Mouse (Mus musculus) c-Kit-positive CD71-negative TER-119-negative erythroid progenitor cells, embryonic 14.5 days (primary cell): ENCODE measurements around the gene Nckap1l.
"Not testable (repeated sequence)": the region's sequence is repeated elsewhere in the genome, so short reads cannot be mapped to it uniquely, and the experiment has no call there.

ENCODE experiments used
- DNase-seq: peaks from one replicate; pipeline ENCODE4 v3.0.0-alpha.2; 2013; ENCODE audit warnings: low read depth

Gene Nckap1l

DNA sequence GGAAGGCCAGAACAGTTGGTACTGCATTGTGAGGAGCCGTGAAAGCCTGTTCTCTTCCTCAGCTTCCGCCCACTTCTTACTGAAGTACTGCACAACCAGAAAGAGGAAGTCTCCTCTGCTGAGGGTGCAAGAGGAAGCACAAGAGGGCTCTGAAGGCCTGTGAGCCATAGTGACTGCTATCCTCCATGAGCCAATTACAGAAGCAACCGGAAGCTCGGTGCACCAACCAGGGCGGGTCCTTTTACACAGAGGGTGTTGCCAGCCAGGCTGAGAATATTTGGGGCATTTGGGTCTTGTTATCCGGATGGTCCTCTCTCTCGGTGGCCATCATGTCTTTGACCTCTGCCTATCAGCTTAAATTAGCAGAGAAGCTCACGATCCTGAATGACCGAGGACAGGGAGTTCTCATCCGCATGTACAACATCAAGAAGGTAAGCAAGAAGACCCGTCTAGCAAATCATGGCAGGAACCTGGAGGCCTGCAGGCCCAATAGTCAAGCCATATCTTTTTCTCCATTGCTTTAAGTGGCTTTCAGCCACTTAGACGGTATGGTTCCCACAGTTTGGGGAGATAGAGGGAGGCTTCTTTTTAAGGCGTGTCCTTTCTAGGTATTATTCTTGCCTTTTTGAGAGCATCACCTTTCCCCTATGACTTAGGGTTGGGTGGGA is at the start of gene Nckap1l:
Gene Nckap1l, plus strand, starts transcription at position 244 of the 668 bp plus-strand sequence.
- peak; percentile 83 for DNase-seq

- DNase-seq: not testable (repeated sequence)
Observed at GRCm38 (mm10) chr15:103405586-103405985, 48.0 kb upstream of the Nckap1l start.

DNA sequence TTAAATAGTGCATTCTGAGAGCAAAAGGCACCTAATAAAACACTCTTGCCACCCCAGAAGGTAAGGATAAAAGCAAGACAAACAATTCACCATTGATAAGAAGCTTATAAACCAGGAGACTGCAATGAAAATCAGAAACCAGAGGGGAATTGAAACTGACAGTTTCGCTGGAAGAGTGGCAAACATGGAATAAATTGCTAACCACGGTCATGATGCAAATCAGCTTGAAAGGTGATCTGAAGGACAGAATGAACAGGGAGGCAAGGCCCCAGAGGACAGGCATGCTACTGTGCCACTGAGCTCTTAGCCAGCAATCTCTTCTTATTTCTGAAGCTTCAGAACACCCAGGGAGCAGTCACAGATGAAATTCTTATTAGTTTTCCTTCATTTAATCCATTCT is 26.6 kb upstream of the Nckap1l start:
- no peak for DNase-seq

GRCm38 (mm10) chr15:103430241-103430640 is 23.4 kb upstream of the Nckap1l start, which contains the start of gene Gtsf1:
Gene Gtsf1 (minus strand): TSS chr15:103430470.
- no peak for DNase-seq

DNA sequence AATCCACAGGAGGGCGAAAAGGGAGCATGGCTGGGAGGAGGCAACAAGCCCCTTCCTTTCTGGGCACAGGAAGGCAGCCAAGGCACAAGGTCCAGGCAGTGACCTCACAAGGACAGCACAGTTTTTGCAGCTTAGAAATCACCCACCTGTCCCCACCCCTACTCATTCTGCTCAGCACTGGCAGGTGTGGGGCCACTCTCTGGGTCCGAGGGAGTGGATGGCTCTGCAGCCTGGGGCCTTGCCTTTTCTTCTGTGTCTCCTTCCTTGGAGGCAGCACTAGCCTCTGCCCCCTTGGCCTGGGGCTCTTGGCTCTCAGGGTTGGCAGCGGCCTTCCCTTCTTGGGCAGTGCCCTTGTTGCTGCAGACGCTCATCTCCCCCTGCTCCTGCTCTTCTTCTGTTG is 7.6 kb upstream of the Nckap1l start:
- not testable (repeated sequence) for DNase-seq

GRCm38 (mm10) chr15:103448369-103448768 is 5.2 kb upstream of the Nckap1l start, which contains the start of gene Gtsf2:
Gene Gtsf2 (minus strand): TSS chr15:103448469.
- DNase-seq: no peak

- no peak for DNase-seq
Observed at GRCm38 (mm10) chr15:103454449-103454848, 855 bp downstream of the Nckap1l start.

DNA sequence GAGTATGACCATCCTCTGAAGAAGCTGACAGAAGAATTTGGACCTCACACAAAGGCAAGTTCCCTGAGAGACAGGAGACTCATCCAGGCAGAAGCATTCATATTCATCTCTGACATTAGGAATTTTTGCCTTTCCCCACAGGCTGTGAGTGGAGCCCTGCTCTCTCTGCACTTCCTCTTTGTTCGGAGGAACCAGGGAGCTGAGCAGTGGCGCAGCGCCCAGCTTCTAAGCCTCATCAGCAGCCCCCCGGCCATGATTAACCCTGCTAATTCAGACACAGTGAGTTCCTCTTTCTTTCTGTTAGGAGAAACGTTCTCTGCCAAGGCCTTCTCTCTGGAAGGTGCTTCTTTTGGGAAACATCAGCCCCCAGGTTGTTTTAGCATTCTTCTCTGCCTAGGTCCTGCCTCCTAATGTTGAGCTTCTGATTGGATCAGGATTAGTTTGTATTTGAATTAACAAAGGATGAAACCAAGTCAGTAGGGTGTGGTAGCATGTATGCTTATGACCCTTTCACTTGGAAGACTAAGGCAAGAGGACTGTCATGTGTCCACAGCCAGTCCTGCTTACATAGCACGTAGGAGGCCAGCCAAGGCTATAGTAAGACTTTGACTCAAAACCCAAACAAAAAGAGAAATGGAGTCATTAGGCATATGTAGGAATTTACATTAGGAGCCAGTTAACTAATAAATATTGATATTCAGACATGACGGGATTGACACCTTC is 9.1 kb downstream of the Nckap1l start:
- no peak for DNase-seq

GRCm38 (mm10) chr15:103471488-103472194 is 18.0 kb downstream of the Nckap1l start:
- DNase-seq: no peak

DNA sequence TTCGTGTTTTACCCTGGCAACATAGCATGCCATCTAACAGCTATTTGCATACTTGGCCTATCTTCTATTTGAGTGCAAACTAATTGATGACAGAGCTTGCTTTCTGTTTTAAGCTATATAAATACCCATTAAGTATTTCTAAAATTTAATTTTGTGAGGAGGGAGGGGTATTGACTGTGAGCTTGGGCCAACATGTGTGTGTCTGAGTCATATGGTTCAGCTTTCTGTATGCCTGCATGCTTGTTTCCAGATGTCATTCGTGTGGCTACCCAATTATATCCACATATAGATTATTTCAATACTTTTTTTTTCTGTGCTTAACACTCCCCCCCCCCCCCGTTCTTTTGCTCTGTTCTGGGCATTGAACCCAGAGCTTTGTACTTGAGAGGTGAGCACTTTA is 18.7 kb downstream of the Nckap1l start:
- no peak for DNase-seq

GRCm38 (mm10) chr15:103473182-103473581 is 19.6 kb downstream of the Nckap1l start:
- DNase-seq: no peak

DNA sequence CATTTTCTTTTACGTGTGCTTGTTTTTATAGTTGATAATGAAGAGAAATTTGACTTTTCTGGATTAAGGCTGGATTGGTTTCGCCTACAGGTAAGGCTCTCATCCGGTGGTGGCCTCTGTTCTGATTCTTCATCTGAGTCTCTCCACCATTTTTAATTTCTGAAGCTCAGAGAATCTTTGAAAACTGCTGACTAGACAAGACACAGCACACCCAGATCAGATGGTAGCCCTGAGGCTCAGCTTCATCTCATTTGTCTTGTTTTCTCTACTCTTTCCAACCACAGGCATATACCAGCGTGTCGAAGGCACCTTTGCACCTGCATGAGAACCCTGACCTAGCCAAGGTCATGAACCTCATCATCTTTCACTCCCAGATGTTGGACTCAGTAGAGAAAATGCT is 20.2 kb downstream of the Nckap1l start:
- no peak for DNase-seq

GRCm38 (mm10) chr15:103479080-103479606 is 25.5 kb downstream of the Nckap1l start:
- DNase-seq: no peak

- no peak for DNase-seq
Observed at GRCm38 (mm10) chr15:103480129-103480528, 26.5 kb downstream of the Nckap1l start.

DNA sequence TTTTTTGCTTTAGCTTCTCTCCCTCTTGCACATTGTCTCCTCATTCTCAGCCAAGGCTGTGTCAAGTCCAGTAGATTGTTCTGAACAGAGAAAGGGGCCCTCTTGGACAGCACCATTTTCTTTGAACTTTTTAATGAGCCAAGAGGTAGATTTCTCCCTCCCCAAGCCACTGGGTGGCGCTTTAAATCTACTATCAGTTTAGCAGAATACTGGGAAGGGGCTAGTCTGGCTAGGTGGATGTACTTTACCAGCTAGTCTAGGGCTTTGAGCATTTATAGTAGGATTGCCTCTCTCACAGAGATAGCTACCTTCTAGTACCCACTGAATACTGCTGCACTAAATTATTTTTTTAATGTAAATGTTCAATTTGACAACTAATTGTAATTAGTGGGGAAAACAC is 28.9 kb downstream of the Nckap1l start:
- DNase-seq: no peak

GRCm38 (mm10) chr15:103484490-103484889 is 30.9 kb downstream of the Nckap1l start:
- no peak for DNase-seq

DNA sequence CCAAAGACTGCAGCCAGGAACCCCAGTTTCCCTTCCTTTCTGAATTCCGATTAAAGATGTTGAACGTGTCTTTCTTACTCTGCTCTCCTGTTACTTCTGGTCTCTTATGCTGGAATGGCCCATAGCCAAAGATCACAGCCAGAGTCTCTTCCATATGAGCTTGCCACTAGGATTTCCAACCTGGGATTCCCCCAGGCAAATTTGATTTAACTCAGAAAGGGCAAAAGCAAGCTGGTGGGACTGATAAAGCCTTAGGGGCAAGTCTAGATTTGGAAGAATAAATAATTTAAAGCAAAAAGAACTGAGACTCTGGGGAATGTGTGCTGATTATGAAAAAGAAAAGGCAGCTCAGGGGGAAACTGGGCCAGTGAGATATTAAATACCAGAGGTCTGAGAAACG is 31.5 kb downstream of the Nckap1l start:
- DNase-seq: no peak

DNA sequence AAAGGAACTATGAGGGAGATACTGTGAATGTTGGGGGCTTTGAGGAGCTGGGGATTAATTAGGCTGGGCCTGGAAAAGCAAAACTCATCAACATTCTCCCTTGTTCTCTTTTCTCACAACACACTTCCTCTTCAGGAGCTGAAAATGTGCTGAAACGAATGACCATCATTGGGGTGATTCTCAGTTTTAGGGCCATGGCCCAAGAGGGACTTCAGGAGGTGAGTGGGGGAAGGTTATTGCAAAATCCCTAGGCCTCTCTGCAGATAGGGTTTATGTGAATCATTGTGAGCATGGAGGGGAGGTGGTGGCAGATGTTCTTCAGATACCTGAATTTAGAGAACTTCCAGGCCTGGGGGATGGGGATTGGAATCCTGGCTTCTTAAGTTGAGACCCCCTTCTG is 33.1 kb downstream of the Nckap1l start:
- no peak for DNase-seq

DNA sequence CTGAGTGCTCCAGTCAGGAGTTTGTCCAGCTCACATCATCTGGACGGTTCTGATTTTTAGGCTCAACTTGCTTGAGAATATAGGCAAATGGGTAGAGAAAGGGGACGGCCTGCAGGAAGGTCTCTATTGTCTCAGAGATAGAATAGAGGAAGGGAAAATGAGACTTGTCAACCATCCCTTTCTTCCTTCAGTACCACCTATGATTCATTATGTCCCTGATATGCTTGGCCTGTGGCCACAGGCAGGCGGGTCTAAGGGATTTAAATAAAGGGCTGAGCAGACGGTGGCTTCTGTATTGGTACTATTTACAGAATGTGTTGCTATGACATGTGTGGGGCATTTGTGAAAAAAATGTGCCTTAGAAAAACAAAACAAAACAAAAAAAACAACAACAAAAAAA is 34.7 kb downstream of the Nckap1l start:
- DNase-seq: no peak

GRCm38 (mm10) chr15:103496204-103497140 is 42.9 kb downstream of the Nckap1l start:
- DNase-seq: no peak

DNA sequence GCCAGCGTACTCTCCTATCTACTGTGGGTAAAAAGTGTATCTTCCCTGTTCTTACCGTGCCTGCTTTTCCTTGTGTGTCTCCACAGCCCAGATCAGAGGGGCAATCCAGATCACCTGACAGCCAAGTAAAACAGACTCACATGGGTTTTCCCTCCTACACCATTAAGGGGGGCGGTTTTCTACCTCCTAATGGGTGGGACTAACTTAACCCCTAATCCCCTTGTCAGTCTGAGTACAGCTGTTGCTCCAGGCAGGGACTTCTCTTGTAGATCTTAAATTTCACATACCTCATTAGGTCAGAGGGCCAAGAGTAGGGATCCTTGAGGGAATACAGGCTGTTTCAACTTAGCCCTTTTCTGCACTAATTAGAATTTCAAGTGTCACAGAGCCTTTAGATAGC is 44.6 kb downstream of the Nckap1l start:
- no peak for DNase-seq
